Mouse (Mus musculus) lung, adult 10 weeks (tissue): Measurements from ENCODE around the gene Stk25. TPM values are rescaled to one million over a fixed set of nuclear protein-coding genes. Genes with fewer than 3 reads are reported as not detected.

Source experiments
- polyA plus RNA-seq: library from polyadenylated mRNA; stranded (reverse); fragments of 350-450 nt; fragmentation: Illumina TruSeq; extraction: RNeasy Lipid Tissue Mini Kit (QIAGEN cat#74804); gene quantifications from one replicate; pipeline ENCODE4 v1.2.3, GENCODE M21; 2014; ENCODE audit warnings: low read depth, low replicate concordance; ENCODE audit not compliant: insufficient read depth

Gene Stk25
- polyA plus RNA-seq: 81.2 TPM

GRCm38 (mm10) chr1:93658559-93658958, at the start of gene Stk25:
TSS of gene Stk25 (minus strand) at chr1:93658659.

DNA sequence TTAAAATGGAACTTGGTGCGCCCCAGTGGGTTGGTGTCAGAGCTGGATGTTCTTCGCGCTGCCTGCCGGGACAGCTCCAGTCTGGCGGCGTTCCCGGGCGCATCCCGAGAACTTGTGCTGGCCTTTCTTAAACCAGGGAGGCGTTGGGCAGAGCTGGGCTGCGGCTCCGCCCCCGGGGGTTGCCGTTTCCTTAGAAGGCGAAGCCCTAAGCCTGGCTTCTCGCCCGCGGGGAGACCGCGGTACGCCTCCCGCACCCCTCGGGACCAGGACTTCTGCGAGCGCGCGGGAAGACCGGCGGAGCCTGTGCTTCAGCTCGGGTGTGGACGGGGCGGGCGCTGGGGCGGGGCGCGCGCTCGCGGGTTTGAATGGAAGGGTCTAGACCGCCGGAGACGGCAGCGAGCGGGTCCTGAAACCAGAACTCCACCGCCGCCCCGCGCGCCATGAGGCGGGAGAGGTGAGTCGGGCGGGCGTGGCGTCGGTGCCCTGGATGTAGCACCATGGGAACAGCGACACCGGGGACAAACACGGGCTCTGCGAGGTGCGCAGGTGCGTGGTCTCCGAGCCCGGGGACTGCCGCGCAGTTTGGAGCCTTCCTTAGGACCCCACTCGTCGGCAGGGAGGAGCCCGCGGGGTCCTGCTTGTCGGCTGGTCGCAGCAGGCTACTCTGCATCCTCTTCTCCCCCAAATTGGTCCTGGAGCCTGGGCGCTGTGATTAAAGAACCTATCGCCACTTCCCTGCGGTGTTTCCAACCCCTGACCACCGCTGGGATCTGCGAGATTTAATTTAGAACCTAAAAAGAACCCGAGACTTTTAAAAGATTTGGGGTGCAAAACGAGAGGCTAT, 27.2 kb upstream of the Stk25 start, which contains the start of gene Bok:
Bok (plus strand) TSS at position 260 of the 844 bp plus-strand sequence.

Other genes with a start within 250 kb of the Stk25 start
- 43.1 TPM for gene Hdlbp, start 179.8 kb downstream of the Stk25 start, polyA plus RNA-seq
- 1.7 TPM for gene Farp2, start 146.6 kb downstream of the Stk25 start, polyA plus RNA-seq
- gene Bok, start 27.0 kb upstream of the Stk25 start, polyA plus RNA-seq: 16.7 TPM
- 24.6 TPM for gene Atg4b, start 92.8 kb upstream of the Stk25 start, polyA plus RNA-seq
- gene Thap4, start 96.2 kb upstream of the Stk25 start, polyA plus RNA-seq: 28.8 TPM
- 39.8 TPM for gene Dtymk, start 143.3 kb upstream of the Stk25 start, polyA plus RNA-seq
- 8.5 TPM for gene Ing5, start 145.3 kb upstream of the Stk25 start, polyA plus RNA-seq
- 6.2 TPM for gene D2hgdh, start 166.2 kb upstream of the Stk25 start, polyA plus RNA-seq
- gene Gal3st2, start 202.6 kb upstream of the Stk25 start, polyA plus RNA-seq: 0.46 TPM